Mouse (Mus musculus): ENCODE results near the gene Tmem87b.

Gene Tmem87b

DNA sequence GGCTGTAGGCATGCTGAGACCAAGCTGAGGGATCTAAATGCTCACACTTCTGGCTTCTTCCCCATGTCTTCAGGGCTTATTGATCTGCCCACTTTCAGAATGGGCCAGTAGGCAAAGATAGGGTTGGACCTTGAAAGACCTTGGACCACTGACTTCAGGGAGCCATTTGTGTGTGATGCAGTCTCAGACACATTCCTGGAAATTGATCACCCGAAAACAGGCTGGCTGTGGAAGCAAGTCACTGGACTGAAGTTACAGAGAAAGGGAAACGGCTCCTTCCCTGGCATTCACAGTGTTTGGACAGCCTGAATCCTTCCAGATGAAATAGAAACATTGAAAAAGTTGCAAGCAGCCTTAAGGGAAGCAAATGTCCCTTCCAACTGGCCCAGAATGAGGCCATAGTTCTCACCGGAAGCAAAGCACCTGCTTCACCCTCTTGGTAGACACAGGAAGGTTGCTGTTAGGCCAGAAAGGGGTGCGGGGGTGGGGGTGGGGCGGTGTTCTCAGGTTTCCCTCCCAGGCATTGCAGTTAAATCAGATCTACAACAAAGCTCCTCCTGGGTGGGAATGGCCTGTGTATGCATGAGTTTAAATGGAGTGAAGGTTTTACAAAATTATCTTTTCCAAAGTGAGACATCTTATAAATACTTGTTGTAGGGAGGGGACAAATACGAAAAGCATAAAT is 70.1 kb downstream of the Tmem87b start:
- DNase-seq (ENCODE audit: low spot score in 2 of 2): no peak

GRCm38 (mm10) chr2:128890661-128891335 is 72.9 kb downstream of the Tmem87b start:
- no peak for DNase-seq (ENCODE audit: low spot score in 2 of 2)

- DNase-seq (ENCODE audit: low spot score in 2 of 2): no peak
Measured at GRCm38 (mm10) chr2:128892180-128892721, 74.3 kb downstream of the Tmem87b start.

DNA sequence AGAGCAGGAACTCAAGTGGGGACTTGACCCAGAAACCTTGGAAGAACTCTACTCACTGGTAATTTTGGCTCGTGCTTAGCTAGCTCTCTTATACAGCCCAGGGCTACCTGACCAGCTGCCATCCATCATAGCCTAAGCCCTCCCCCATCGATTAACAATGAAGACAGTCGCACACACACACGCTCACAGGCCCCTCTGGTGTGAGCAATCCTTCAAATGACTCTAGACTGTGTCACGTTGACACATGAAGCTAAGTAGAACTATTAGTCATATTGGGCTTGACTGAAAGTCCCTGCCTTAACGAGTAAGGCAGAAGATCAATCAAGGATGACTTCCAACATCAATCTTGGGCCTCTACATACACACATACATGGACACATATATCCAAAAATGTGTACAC is 84.9 kb downstream of the Tmem87b start:
- DNase-seq (ENCODE audit: low spot score in 2 of 2): no peak

- DNase-seq (ENCODE audit: low spot score in 2 of 2): no peak
Measured at GRCm38 (mm10) chr2:128903661-128904060, 85.7 kb downstream of the Tmem87b start.

Measured in frontal cortex, postnatal 36 days (tissue).